Mouse (Mus musculus) WW6 (cell line): ENCODE data around the gene Sdhb.

ENCODE experiments used
- DNase-seq: peaks from one replicate; pipeline ENCODE4 v3.0.0-alpha.2; 2013; ENCODE audit warnings: low read depth, low spot score

Gene Sdhb

DNA sequence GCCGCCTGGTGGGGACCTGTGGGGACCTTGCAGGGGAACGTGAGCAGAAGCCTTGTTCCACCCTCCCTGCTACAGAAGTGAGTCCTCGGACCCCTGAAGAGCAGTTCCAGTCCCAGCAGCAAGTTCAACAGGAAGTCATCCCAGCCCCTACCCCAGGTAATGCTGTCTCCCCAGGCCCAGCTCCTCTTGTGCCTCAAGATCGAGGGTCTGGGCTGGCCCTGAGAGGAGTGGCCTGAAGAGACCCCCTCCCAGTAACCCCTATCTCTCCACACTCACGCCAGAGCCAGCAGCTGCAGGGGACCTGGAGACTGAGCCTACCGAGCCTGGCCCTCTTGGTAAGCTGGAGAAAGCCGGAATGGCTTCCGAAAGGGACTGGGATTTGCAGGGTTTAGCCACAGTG is 53.1 kb downstream of the Sdhb start:
- no peak for DNase-seq

DNA sequence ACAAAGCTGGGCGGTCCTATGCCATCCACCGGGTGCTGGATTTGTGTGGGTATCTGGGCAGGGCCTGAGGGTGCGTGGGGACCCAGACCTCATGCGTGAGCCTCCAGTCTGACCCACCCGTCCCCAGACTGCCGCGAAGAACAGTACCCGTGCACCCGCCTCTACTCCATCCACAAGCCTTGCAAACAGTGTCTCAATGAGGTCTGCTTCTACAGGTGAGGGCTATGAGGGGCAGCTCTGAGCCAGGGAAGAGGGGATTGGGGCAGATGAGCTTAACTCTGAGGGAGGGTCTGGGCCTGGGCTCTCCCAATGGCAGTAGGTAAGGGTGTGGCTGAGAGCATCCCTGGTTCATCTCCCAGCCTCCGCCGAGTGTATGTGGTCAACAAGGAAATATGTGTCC is 53.9 kb downstream of the Sdhb start:
- no peak for DNase-seq

DNA sequence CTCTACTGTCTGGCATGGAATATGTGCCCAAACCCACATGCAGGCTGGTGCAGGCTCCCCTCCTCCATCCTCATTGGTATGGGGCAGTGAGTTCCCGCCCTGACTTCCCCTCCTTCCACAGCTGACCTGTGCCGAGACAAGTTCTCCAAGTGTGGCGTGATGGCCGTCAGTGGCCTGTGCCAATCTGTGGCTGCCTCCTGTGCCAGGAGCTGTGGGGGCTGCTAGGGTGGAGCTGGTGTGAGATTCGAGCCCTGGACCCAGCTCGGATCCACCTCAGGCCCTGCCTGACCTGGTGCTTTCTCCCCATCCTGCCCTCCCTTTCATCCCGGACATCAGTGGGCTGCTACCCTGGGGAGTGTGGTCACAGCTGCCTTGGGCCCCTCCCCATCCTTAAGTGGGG is 54.4 kb downstream of the Sdhb start:
- DNase-seq = no peak

DNA sequence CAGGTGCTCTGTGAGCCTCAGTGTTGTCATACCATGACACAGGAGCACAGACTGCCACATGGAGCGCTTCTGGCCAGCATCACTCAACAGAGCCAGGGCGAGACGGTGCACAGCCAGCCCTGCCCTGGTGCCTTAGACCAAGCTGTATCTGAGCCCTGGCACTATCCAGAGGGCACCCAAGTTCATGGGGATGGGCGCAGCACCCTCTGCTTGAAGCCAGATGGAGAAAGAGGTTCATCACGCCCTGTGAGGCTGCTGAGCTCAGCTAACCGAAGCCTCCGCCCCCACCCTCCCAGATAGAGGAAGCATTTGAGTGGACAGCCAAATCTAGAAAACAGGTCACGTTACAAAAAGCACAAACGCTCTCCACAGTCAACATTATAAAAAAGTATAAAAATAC is 55.3 kb downstream of the Sdhb start:
- no peak for DNase-seq

DNA sequence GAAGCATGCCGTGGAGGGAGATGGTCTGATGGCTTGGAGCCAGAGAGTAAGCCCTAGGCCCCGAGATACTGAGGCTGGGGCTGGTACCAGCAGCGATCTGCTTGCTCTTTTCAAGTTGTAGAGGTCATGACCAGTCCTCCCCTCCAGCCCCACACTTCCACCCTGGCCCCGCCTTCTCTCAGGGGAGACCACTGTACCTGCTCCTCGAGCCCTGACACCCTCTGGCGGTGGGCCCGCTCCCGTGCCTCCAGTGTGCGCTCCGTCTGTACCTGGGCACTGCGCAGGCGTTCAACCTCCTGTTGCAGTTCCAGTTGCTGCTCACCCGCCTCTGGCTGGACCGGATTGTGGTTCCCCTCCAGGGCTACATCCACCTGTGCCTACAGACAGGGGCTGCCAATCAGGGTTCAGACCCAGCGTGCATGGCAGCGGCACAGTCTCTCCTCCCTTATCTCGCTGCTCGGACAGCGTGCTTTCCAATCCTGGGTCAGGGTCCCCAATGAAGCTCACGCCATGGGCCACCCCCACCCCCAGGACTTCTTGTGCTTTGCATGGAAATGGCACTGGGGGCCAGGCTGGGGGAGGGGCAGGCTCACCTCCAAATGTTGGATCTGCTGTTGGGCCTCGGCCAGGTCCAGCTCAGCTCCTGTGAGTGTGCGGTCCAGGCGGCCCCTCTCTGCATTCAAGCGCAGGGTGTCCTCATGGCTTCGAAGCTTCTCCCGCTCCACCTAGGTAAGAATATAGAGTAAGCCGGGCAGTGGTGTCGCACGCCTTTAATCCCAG is 56.8 kb downstream of the Sdhb start:
- no peak for DNase-seq

DNA sequence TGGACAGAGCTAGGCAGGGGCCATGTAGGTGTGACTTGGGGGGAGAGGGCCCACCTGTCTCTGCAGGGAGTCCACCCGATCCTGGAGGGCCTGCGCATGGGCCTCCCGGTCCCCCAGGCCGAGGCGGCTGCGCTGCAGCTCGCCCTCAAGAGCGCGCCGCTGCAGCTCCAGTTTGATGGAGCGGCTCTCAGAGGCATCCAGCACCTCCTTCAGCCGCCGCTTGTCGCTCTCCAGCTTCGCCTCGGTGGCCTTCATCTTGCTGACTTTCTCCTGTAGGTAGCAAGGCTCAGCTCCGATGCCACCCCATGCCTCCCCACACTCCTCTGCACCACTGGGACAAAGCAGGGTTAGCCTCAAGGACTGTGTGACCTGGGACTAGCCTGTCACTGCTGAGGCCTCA is 59.2 kb downstream of the Sdhb start:
- no peak for DNase-seq

DNA sequence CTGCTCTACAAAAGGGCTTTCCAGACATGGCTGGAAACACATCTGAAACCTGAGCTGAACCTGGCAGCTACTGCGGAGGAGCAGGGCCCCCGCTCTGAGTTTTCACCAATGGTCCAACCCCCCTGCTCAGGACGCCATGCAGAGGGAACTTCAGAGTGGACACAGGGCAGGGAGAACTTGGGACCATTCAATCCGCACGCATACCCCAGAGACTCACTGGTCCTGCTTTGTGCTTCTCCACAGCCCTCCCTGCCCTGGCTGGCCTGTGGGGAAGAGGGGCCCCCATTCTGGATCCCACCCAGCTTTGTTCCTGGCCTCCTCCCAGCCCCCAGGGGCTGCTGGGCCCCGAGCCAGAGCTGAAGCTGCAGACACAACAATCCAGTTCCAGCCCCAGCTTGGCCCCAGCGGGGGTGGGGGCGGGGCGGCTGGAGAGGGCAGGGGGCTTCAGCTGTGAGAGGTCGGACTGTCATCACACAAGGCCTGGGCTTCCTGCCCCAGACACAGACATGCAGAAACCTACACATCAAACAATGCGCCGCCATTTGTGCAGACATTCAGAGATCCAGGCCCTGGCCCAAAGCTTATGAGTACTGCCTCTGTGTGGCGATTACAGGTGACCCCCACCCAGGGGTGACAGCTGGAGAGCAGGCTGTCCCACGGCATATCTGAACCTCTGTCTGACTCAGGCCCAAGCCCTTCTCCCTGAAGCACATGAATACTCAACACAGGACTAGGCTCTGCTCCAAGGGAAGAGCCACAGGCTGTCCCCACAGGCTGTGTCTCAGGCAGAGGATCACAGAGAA is 60.0 kb downstream of the Sdhb start:
- DNase-seq = no peak

DNA sequence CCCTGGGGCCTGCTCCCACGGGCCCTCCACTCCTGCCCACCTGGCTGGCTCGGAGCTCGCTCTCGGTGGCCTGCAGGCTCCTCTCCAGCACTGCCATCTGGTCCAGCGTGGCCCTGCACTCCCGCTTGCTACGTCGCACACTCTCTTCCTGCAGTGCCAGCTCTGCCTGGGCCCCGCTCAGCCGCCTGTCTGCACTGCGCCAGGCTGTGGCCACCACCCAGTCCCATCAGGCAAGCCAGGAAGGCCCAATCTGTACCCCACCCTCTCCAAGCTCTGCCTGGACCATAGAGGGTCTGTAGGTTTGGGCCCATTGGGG is 60.6 kb downstream of the Sdhb start:
- DNase-seq = no peak

DNA sequence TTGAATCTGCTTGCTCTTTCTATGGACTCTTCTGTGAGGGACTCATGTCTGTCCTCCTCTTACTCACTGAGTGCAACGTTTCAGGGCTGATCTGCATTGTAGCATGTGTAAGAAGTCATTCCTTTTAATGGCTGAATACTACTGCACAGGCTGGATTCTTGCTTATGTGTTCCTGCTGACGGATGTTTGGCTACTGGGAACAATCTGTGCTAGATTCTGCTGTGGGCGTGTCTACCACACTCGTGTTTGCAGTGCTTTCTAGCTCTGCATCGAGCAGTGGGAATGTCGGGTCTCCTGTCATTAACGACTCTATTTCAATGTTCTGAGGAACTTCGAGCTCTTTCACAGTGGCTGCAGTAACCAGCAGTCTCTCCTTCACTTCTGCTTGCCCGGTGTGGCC is 63.0 kb downstream of the Sdhb start:
- no peak for DNase-seq

DNA sequence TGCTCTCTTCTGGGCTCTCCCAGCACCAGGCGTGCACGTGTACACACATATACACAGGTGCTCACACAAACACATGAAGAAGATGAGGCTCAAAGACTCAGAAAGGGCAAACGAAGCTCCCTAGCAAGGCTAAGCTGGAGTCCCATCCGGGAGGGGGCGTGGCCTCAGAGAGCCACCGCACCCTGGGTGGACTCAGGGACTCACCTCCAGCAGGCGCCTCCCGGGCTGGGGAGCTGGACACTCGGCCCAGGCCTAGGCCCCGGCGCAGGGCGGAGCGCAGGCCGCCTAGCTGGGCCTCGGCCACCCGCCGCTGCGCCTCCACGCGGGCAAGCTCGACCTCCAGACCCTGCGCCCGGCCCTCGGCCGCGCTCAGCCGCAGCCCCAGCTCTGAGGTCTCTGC is 64.0 kb downstream of the Sdhb start:
- no peak for DNase-seq
